Mouse (Mus musculus): Measurements from ENCODE around the gene Klrg1. TPM values are rescaled to one million over a fixed set of nuclear protein-coding genes. Genes with fewer than 3 reads are reported as not detected.

Gene Klrg1
- 0.14 and 0.33 TPM in 2 replicates for polyA plus RNA-seq (2016; fragmentation: Nextera tagmentation; extraction: Ambion mirVana)

DNA sequence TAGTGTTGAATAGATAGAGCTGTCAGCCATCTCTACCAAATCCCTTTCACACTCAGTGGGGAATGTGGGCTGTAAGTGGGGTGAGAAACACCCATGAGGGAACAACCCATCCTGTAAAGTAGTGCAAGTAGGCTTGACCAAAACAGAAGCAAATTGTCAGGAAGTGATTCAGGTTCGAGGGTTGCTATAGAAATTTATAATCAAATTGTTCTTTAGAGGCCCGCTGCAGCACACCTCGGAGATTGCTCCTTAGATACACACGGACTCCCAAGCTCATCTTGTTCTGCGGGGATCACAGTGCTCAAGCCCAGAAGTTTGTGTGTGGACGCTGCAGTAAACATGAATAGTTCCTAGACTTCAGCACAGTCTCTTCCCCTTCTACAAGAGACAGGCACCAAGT lies at the start of gene Klrg1:
Gene Klrg1 (minus strand): TSS at position 101 of the 400 bp plus-strand sequence.
- H3K9ac ChIP-seq, result no peak within 1 kb of the TSS
- H3K4me2 ChIP-seq (replicated peaks), result no peak within 1 kb of the TSS
- no peak within 1 kb of the TSS for H3K4me3 ChIP-seq
- no peaks in the 10 kb centered on the region for H3K9me3 ChIP-seq (replicated peaks)
- H3K27ac ChIP-seq, result no peak within 1 kb of the TSS
- H3K4me1 ChIP-seq, result no peaks in the 10 kb centered on the region
- H3K27me3 ChIP-seq, result no peaks in the 10 kb centered on the region
- WGBS, result 86% methylated on average over 6 of the region's 6 CpGs
- no peaks in the 10 kb centered on the region for H3K36me3 ChIP-seq
- no peak for ATAC-seq (ENCODE audit: low FRiP score)

DNA sequence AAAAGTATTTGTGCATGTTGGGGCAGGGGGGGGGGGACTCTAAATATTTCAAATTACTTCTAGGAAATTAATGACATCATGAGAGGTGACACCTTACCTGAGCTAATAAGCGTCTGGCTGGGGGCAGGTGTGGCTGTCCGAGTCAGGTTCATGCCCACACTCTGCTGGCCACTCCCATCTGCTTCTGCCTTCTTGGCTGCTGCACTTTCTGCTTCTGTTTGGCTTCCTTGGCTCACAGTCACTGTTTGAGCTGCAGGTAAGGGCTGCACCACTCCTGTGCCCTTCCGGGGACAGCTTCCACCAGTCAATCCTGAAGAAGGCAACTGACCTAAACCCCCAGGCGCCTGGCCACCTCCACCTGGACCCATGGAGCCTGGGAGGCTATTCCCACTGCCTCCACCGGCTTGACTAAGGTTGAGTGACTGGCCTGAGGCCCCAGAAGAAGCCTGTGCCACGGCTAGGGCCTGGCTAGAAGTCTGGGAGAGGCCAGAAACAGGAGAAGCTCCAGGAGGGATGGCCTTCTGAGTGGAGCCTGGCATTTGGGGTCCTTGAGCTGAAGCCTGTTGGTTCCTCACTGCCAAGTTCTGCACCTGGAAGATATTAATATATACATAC lies 42.8 kb upstream of the Klrg1 start:
- WGBS, result 86% methylated on average over 6 of the region's 6 CpGs
- Histone ChIP-seq H3K4me3 (no peak overlapping the region), H3K36me3 (peaks cover 66% of the 10 kb centered on the region), H3K4me1 (no peaks in the 10 kb centered on the region), H3K27me3 (no peaks in the 10 kb centered on the region), H3K4me2 (replicated peaks) (no peak overlapping the region), H3K9ac (no peak overlapping the region), H3K9me3 (replicated peaks) (no peaks in the 10 kb centered on the region), H3K27ac (no peak overlapping the region)
- no peak for ATAC-seq (ENCODE audit: low FRiP score)

DNA sequence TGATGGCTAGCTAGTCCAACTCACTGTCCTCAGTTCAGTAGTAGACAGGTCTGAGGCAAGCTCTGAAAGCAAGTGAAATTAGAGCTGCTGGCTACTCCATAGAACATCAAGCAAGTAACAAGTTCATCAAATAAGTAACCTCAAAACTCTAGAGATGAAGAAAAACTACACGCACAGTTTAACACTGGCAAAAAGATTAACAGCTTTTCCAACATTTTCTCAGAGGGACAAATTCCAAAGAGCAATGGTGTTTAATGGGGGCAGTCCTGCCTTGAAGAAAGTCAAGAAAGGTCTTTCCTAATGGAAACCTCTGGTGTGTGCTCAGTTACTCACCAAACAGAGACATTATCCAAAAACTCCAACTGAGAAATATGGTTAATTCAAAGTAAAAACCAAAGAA lies 36.0 kb upstream of the Klrg1 start:
- 100% methylated on average over 1 of the region's 1 CpGs for WGBS

DNA sequence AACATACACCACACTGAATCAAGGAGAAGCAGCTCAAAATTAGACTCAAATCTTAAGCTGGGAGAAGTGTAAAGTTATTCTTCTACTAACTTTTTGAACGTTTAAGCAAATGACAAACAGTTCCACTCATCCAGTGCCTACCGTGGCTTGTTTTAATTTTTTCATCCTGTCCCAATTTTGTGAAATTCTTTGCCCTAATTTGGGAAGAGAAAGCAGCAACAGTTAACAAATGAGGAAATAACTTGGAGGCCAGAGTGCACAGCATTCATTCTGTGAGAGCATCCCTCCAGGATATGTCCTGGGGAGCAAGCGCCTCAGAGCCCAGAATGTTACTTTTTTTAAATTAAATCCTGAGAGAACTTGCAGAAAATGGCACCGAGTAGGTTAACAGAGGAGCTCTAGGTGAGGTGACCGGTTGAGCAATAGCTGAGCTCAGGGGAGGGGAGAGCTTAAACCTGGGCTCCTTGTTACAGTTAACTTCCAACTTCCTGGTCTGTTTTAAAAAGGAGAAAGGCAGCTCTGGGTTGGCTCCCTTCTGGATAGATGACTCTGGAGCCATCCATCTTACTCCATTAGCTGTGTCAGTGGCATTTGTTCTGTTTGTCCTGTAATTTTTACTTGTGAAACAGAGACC lies 27.6 kb upstream of the Klrg1 start:
- 77% methylated on average over 5 of the region's 5 CpGs for WGBS
- H3K9ac ChIP-seq, result no peak overlapping the region; the same call in 1 of the 2 replicates
- ATAC-seq (ENCODE audit: low FRiP score), result no peak
- peaks cover 23% of the 10 kb centered on the region for H3K4me1 ChIP-seq
- H3K9me3 ChIP-seq (replicated peaks), result no peaks in the 10 kb centered on the region
- peaks cover 29% of the 10 kb centered on the region for H3K36me3 ChIP-seq
- peak overlapping the region; percentile 74 for H3K4me2 ChIP-seq (replicated peaks)
- no peak overlapping the region for H3K27ac ChIP-seq
- no peaks in the 10 kb centered on the region for H3K27me3 ChIP-seq
- 0 out of 2 replicates have a peak overlapping the region, but pooled peaks have one; percentile 65 for H3K4me3 ChIP-seq

More for the DNA sequence above, 36.0 kb upstream of the Klrg1 start:
- no peak overlapping the region for H3K4me2 ChIP-seq (replicated peaks)
- no peak overlapping the region for H3K9ac ChIP-seq
- H3K27ac ChIP-seq, result no peak overlapping the region
- no peaks in the 10 kb centered on the region for H3K4me1 ChIP-seq
- H3K4me3 ChIP-seq, result no peak overlapping the region
- ATAC-seq (ENCODE audit: low FRiP score), result no peak
- peaks cover 97% of the 10 kb centered on the region for H3K36me3 ChIP-seq
- no peaks in the 10 kb centered on the region for H3K27me3 ChIP-seq
- H3K9me3 ChIP-seq (replicated peaks), result no peaks in the 10 kb centered on the region

DNA sequence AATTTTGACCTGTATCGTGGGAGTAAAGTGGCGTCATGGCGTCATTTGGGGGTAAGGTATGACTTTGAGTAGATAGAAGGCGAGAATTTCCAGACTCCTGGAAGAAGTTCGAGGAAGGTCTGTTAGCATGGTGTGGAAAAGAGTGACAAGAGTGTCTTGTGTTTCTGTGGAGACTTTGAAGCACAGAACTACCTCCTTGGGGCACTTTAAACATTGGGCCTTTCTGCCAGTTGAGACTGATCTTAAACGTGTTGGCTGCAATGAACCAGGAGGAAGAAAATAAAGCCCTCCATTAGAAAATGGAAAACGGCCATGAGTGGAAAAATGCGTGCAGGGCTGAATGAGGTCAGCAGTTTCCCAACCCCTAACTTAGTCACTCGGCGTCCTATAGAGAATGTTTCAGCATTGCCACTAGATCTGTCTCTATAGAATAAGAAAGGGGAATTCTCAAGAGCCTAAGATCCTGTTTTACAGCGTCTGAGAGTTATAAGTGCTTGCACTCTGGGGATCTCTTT lies 26.8 kb upstream of the Klrg1 start:
- Histone ChIP-seq H3K4me2 (replicated peaks) (peak overlapping the region; percentile 74), H3K27ac (no peak overlapping the region), H3K4me1 (peaks cover 23% of the 10 kb centered on the region), H3K9ac (peak overlapping the region; percentile 75), H3K4me3 (peak overlapping the region; percentile 65), H3K36me3 (peaks cover 21% of the 10 kb centered on the region), H3K27me3 (no peaks in the 10 kb centered on the region), H3K9me3 (replicated peaks) (no peaks in the 10 kb centered on the region)
- 13% methylated on average over 11 of the region's 11 CpGs for WGBS
- no peak for ATAC-seq (ENCODE audit: low FRiP score)

DNA sequence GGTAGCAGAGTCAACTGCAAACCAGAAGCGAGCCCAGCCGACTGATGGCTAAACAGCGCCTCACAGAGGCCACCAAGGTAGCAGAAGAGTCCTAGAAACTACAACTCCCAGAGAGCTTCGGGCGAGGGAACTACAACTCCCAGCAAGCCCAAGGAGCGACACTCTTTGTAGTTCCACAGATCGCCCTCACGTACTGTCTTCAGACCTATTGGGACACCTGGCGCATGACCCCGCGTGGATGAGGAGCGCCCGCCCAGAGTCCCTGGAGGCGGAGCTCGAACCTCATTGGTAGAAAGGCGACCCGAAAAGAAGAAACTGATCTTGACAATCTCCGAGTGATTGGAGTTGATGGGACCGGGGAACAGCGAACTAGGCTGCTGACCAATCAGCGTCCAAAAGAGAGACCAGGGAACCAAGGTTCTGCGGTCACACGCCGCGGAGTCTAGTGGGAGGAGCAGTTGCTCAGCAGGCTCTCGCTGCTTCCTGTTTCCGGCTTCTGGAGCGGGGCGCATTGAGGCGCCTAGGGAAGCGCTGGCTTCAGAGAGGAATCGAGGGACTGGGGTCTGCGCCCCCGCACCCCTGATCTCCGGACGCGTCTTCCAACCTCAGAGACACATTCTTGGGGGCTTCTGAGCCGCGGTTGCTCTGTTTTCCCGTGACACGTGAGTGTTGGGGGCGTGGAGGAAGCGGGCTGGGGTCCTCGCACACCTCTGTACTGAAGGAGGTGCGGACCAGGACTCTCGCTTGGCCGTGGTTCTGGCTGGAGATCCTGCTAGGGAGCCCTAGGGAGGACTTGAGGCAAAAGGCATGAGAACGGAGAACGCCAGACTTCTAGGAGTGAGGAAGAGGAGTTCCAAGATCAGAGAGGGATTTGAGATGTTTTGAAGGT lies 26.1 kb upstream of the Klrg1 start, which contains the start of gene M6pr:
Gene M6pr (plus strand): TSS at position 216 of the 889 bp plus-strand sequence.
- Histone ChIP-seq H3K9me3 (replicated peaks) (no peaks in the 10 kb centered on the region), H3K36me3 (peaks cover 14% of the 10 kb centered on the region), H3K27me3 (no peaks in the 10 kb centered on the region), H3K4me2 (replicated peaks) (peak within 1 kb of the TSS; percentile 74), H3K27ac (peak within 1 kb of the TSS; percentile 58), H3K4me3 (peak within 1 kb of the TSS; percentile 65), H3K4me1 (peaks cover 23% of the 10 kb centered on the region), H3K9ac (peak within 1 kb of the TSS; percentile 75)
- peak; percentile 99 for ATAC-seq (ENCODE audit: low FRiP score)
- under 1% methylated on average over 49 of the region's 49 CpGs for WGBS

DNA sequence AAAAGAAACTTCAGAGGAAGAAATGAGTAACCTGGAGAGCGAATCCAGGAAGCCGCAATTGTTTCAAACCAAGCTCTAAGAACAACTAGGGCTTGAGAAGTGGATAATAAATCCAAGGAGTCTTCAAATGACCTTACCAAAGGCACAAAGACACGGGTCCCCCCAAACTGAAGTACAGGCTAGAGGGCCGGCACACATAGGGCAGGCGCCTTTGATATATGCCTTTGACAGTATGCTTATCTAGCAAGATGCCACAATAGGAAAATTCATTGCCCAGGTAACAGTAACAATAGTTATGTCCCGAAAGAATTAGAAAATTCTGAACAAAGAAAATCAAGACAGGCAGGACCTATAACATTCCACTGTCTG lies 25.4 kb upstream of the Klrg1 start:
- H3K4me2 ChIP-seq (replicated peaks), result no peak overlapping the region
- peaks cover 7% of the 10 kb centered on the region for H3K36me3 ChIP-seq
- H3K9me3 ChIP-seq (replicated peaks), result no peaks in the 10 kb centered on the region
- H3K27ac ChIP-seq, result no peak overlapping the region
- peak overlapping the region; percentile 65; the same call in 1 of the 2 replicates for H3K4me3 ChIP-seq
- H3K9ac ChIP-seq, result no peak overlapping the region
- no peaks in the 10 kb centered on the region for H3K27me3 ChIP-seq
- peaks cover 23% of the 10 kb centered on the region for H3K4me1 ChIP-seq
- 69% methylated on average over 6 of the region's 6 CpGs for WGBS
- peak; percentile 46 for ATAC-seq (ENCODE audit: low FRiP score)

DNA sequence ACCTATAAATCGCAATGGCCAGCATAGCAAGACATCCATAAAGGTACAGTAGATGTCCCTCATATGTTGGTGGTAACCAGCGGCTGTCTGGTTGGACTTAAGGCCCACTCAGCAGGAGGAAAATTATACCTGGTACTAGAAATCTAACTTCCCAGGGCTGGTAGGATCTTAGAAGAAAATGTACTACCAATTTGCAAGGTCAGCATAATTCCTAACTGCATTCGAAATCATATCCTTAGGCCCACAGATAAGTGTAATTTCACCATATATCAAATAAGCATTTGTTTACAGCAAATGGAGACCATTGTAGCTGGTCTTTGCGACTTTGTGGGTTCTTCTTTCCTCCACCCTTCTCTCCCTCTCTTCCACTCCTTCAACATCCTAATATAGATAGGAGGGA lies 24.0 kb upstream of the Klrg1 start:
- H3K9ac ChIP-seq, result no peak overlapping the region
- H3K27ac ChIP-seq, result no peak overlapping the region
- WGBS, result 87% methylated on average over 4 of the region's 4 CpGs
- H3K36me3 ChIP-seq, result 0 out of 2 replicates have a peak, but pooled peaks cover under 1% of the 10 kb centered on the region
- no peak for ATAC-seq (ENCODE audit: low FRiP score)
- H3K4me2 ChIP-seq (replicated peaks), result no peak overlapping the region
- peaks cover 23% of the 10 kb centered on the region for H3K4me1 ChIP-seq
- H3K9me3 ChIP-seq (replicated peaks), result no peaks in the 10 kb centered on the region
- H3K4me3 ChIP-seq, result no peak overlapping the region
- no peaks in the 10 kb centered on the region for H3K27me3 ChIP-seq

DNA sequence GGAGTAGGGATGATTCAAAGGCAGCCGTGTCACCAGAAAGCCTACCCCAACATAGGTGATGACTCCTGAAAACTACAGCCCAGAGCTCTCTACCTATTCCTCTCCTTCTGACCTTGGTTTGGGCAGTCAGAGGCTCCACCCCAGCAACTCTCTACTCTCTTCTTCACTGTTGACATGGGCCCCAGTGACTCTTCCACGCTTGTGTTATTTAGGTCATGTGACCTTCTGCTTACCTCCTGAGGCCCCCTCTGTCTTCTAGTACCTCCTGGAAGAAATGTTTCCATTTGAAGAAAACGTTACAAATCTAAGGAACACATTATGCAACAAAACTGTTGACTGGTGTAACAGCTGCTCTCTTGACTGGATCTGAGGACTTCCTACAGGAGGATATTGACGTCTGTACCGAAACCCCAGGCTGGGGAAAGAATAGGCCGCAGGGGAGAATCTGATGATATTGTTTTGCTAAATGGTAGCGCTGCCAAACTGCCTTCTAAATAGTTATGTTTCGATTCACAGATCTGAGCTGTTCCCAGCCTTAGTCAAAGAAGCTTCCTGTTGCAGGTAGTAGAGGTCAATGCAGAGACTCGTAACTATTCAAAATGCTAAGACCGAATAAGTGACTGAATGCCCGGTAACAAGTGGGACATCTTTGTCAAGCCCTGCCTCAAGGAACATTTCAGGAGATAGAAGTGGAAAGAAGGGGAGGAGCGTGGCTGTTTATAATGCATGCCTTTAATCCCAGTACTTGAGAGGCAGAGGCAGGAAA lies 22.3 kb upstream of the Klrg1 start:
- no peak overlapping the region for H3K4me2 ChIP-seq (replicated peaks)
- no peaks in the 10 kb centered on the region for H3K36me3 ChIP-seq
- H3K4me1 ChIP-seq, result peaks cover 11% of the 10 kb centered on the region
- H3K27me3 ChIP-seq, result no peaks in the 10 kb centered on the region
- no peak overlapping the region for H3K27ac ChIP-seq
- ATAC-seq (ENCODE audit: low FRiP score), result no peak
- H3K9ac ChIP-seq, result no peak overlapping the region
- WGBS, result 80% methylated on average over 12 of the region's 12 CpGs
- no peaks in the 10 kb centered on the region for H3K9me3 ChIP-seq (replicated peaks)
- no peak overlapping the region for H3K4me3 ChIP-seq

DNA sequence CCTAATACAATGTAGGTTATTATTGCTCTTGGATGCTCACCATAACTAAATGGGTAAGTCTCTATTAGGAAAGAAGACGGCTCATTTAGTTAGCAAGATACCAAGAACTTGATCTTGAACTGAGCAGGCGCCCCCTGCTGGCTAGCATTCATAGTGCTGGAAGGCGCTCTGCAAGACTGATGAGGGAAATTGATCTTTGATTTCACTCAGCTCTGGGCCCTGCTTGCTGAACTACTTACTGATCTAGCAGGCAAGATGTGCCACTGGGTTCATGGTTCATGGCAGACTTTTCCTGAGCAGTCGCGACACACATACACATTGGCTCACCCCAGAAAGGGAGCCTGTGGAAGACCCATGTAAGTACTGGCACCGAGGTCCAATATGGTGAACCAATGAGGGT lies 21.7 kb upstream of the Klrg1 start:
- Histone ChIP-seq H3K4me2 (replicated peaks) (no peak overlapping the region), H3K9ac (no peak overlapping the region), H3K27me3 (no peaks in the 10 kb centered on the region), H3K27ac (no peak overlapping the region), H3K4me1 (peaks cover 5% of the 10 kb centered on the region), H3K9me3 (replicated peaks) (no peaks in the 10 kb centered on the region), H3K36me3 (no peaks in the 10 kb centered on the region), H3K4me3 (no peak overlapping the region)
- ATAC-seq (ENCODE audit: low FRiP score), result no peak
- WGBS, result 32% methylated on average over 6 of the region's 6 CpGs

DNA sequence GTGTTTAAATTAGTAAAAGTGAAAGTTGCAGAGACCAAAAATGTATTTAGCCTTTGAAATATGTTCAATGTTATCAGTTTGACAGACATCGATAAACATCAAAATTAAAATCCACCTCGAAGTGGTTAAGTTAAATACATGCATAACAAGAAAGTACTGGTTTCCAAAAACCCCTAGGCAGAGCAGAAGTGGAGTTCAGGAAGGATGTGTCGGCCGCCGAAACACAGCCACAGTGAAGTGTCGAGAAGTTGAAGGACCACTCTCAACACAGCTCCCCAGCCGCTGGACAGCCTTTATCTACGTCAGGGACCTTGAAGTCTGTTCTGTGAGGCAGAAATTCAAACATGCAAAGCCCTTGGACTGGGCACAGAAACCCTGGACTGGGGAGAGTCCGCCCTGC lies 20.8 kb upstream of the Klrg1 start:
- H3K9ac ChIP-seq, result no peak overlapping the region
- WGBS, result 81% methylated on average over 9 of the region's 9 CpGs
- no peaks in the 10 kb centered on the region for H3K36me3 ChIP-seq
- H3K9me3 ChIP-seq (replicated peaks), result no peaks in the 10 kb centered on the region
- no peak overlapping the region for H3K4me2 ChIP-seq (replicated peaks)
- H3K4me1 ChIP-seq, result 0 out of 2 replicates have a peak, but pooled peaks cover 3% of the 10 kb centered on the region
- no peaks in the 10 kb centered on the region for H3K27me3 ChIP-seq
- ATAC-seq (ENCODE audit: low FRiP score), result no peak
- no peak overlapping the region for H3K27ac ChIP-seq
- no peak overlapping the region for H3K4me3 ChIP-seq

Data from hindbrain, embryonic 12.5 days (tissue).